Mouse (Mus musculus) gastrocnemius, postnatal 10 days (tissue): ENCODE data around the gene Arhgdia. TPM values are rescaled to one million over a fixed set of nuclear protein-coding genes. Genes with fewer than 3 reads are reported as not detected.
A peak's percentile ranks its signal among the peaks of the same experiment; 100 is the strongest.
"Not testable (repeated sequence)": the region's sequence is repeated elsewhere in the genome, so short reads cannot be mapped to it uniquely, and the experiment has no call there.

ENCODE experiments used
- DNase-seq: peaks from one replicate; pipeline ENCODE4 v3.0.0; 2021; ENCODE audit warnings: mixed read lengths
- total RNA-seq, 2 experiments: library from RNA; stranded (reverse); gene quantifications; 2 replicates each; pipeline ENCODE4 v1.2.3; 2021

Arhgdia gene
- total RNA-seq, 2 experiments from 2014 or later: 163 to 197 TPM

GRCm38 (mm10) chr11:120578694-120579243, 2.7 kb downstream of the Arhgdia start:
- DNase-seq: no peak

- no peak for DNase-seq
Measured at GRCm38 (mm10) chr11:120578024-120578693, 3.3 kb downstream of the Arhgdia start.

DNA sequence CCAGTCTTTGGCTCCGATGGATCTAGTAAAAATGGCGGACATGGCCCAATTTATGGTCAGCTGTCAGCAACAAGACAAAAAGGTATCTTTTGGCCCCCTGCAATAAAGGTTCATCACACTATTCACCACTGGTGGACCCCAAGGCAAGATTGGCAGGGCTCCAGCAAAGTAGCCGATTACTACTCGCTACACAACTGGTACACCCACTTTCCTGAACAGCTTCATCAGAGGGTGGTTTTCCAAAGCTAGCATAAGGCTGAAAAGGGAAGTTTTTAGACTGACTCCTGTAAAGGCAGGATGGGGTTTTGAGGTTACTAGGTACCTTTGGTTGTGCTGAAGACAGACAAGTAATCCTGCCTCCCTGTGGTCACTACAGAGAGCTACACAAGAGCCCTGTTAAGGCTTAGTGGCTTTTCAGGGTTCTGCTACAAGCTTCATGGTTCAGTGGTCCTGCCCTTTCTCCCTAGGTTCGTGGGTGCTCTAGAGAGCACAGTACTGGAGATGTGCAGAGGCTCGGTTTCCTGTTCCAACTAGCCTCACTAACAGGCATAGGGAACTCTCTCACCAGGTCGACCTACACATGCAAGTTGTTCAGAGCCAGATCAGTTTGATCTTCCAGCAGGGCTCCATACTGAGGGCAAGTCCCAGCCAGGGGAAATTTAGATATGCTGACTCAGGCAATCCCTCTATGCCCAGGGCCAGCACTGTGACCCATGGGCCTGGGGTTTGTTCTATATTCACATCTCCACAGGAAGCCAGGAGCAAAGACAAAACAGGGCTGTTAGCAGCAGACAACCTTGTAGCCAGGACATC, 4.0 kb downstream of the Arhgdia start:
- DNase-seq: no peak

GRCm38 (mm10) chr11:120576365-120576981, 5.0 kb downstream of the Arhgdia start:
- no peak for DNase-seq

GRCm38 (mm10) chr11:120575940-120576339, 5.5 kb downstream of the Arhgdia start:
- no peak for DNase-seq

- DNase-seq: no peak
Measured at GRCm38 (mm10) chr11:120575046-120575445, 6.4 kb downstream of the Arhgdia start.

- no peak for DNase-seq
Measured at GRCm38 (mm10) chr11:120574278-120574600, 7.2 kb downstream of the Arhgdia start.

GRCm38 (mm10) chr11:120573585-120574277, 7.7 kb downstream of the Arhgdia start:
- DNase-seq: no peak

DNA sequence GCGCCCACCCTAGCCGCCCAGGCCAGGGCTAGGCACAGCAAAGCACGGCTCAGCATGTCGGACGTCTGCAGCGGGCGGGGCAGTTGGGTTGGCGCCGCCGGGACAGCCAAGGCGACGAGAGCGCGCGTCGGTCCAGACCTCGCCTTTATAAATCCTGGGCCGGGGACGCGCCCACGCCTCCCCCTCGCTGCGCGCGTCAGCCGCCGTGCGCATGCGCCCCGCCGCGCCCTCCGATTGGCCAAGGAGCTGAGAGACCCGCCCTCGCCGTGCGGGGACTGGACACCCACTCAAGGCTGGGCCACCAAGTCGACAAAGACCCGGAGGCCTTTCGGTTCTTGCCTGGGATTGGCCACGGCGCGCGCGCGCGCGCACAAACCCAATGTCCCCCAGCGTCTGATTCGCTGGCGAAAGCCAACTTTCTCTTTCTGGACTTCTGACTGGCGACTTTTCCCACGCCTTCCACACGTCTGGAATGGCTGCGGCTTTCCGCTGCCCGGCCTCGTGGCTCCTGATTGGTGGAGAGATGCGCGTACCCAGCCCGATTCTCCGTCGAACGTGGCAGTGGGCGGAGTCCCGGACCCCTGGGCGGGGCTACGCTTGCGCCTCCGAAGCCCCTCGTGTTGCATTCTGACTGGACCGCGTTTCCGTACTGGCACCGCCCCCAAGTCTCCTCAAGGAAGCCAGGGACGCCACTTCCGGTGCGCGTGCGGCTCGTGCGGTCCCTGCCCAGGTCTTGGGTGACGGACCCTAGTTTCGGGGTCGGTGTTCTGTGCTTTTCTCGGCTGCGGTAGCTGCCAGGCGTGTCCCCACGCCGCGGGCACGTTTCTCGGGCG, 8.5 kb downstream of the Arhgdia start, which contains the start of gene P4hb:
Gene P4hb (minus strand): TSS at position 502 of the 833 bp plus-strand sequence.
- DNase-seq: peak; percentile 99

- no peak for DNase-seq
Measured at GRCm38 (mm10) chr11:120572417-120572751, 9.0 kb downstream of the Arhgdia start.

DNA sequence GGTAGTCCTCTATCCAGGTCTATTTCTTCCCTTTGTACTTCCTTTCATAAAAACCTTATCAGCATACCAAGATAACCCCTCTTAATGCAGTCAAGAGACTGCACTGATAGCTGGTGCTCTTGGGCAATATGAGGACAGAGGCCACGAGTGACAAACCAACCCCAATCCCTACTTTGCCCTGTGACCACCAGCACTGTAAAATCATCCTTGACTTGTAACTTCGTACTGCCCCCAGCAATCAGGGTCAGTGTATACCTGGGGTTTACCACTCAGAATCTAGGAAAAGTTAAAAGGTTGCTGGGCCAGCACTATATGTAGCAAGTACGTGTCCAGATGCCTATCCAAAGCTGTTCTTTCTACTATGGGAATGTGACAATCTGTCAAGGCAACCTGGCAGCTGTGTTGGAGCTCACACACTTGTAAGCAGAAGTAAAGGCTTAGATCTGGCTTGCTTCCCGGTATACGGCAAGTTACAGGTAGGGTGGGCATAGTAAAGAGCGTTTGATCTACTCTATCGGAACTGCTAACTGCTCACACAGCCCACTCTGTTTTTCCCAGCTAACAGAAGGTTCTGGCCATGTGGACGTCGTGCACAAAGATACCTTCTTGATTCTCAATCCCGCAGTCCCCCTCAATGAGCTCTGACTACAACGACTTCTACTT, 9.5 kb downstream of the Arhgdia start:
- no peak for DNase-seq

- DNase-seq: no peak
Measured at GRCm38 (mm10) chr11:120571122-120571521, 10.3 kb downstream of the Arhgdia start.

DNA sequence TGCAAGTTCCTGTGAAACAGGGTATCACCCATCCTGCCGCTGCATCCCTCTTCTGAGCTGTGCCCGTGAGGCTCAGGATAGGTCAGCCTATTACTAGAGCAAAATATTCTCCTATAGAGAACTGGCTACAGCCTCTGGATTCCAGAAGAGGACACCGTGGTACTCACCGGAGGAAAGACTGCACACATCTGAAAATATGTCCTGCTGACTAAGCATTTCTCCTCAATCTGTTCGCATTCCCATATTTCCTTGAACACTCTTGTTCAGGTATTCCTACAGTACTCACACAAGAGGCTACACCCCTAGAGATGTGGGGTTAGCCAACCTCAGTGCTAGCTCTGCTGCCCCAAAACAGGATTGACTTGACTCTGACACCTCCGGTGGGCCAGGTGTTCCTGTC, 13.1 kb downstream of the Arhgdia start:
- no peak for DNase-seq

DNA sequence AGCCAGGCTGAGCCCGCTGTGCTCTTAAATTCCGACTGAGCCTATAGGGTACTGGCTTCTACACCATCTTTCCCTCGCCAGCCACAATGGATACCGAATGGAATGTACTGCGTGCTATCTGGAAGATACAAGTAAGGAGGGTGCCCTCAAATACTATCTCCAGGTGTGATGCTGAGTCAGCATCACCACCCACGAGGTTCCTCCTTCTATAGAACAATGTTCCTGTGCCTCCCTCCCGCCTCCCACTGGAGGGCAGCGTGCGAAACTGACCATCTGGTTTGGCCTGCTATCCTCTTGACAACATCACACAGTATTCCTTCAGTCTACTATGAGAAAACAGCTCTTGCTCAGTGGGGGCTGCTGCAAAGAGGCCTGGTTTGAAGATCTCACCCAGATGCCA, 16.3 kb downstream of the Arhgdia start:
- no peak for DNase-seq

DNA sequence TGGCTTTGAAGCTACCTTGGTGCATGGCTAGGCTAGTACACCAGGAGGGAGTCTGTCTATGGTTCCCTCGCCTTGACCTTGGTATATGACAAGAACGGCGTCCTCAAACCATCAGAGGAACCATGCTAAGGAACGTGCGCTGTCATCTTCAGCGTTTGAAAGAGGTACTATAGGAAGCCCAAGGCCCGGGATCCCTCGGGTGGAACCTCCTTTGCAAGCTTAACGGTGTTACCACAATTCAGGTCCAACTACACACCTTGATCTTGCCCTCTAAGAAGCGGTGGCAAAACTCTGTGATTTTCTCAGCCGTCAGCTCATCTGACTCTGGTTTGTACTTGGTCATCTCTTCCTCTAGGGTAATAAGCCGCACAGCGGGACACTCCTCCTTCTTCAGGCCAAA, 18.5 kb downstream of the Arhgdia start:
- no peak for DNase-seq

DNA sequence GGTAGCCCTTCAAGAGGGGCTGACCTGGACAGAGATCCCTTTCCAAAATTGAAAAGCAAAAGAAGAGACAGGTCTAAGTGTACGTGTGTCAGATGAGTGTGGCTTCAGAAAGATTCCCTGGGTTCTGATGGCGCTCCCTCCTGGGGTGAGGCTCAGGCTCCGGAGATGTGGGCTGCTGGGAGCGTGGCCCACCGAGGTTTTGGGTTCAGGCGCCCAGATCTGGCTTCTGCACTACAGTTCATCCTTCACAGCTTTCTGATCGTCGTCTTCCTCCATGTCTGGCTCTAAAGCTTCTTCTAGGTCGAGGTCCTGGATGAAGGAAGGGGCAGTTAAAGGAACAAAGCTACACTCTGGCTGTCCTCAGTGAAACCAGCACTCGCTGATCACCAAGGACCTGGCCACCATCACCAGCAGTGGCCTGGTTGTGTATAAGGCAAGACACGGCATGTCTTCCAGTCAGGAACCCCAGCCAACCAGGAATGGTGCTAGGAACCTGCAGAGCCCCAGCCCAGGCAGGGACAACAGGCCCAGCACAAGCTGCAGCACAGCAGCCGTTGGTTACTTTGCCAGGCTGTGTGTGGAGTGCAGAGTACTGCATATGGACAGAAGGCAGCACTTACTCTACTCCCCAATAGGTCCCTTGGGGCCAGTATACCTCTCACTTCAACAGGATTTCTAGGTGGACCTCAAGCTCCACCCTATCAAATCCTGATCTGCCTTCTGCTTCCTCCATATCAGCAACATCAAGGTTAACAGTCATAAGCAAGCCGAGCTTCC, 20.3 kb downstream of the Arhgdia start:
- no peak for DNase-seq

- not testable (repeated sequence) for DNase-seq
Measured at GRCm38 (mm10) chr11:120558843-120559242, 22.6 kb downstream of the Arhgdia start.

DNA sequence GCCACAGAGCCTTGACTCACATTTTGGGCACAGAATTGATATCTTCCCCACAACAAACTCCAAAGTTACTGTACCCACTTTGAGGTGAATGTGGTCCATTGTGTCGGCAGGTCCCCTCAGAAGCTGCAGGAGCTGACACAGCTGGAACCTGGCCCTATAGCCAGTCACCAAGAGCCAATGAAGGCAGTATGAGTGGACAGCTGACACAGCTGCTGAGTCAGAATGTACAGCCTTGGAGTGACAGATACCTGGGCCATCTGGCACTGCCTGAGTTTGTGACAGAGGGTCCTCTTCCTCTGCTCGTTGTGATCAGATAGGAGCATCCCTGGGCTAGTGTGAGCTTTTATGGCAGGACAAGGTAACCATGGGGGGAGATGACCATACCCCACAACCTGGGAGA, 26.2 kb downstream of the Arhgdia start:
- DNase-seq: no peak

- no peak for DNase-seq
Measured at GRCm38 (mm10) chr11:120554834-120555233, 26.6 kb downstream of the Arhgdia start.

DNA sequence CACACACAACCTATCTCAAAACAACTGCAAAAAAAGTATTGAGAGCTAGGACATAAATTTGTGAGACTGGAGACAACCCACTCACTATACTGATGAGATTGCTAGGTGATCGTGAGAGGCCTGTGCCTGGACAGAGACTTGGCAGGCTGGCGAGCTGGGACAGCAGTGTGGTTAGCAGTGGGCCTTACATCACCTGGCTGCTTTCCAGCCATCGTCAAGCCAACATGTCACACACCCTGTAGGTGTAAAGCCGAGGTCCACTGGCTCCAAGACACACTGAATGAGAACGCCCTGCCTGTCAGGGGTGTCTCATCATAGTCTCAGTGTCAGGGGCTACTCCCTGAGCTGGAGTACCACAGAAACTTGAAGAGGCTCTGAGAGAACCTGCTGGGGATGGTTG, 28.7 kb downstream of the Arhgdia start:
- no peak for DNase-seq
